Mouse (Mus musculus): ENCODE measurements around the gene Agfg1. TPM values are rescaled to one million over a fixed set of nuclear protein-coding genes. Genes with fewer than 3 reads are reported as not detected.
A peak's percentile ranks its signal among the peaks of the same experiment; 100 is the strongest.

Agfg1 gene
- polyA plus RNA-seq (2014; fragmentation: Nextera tagmentation; extraction: Ambion mirVana): 42.9 and 46.4 TPM in 2 replicates

GRCm38 (mm10) chr1:82839296-82839613, at the start of gene Agfg1:
TSS of gene Agfg1 (plus strand) at chr1:82839483.
- Histone ChIP-seq H3K27me3 (ENCODE audit: control insufficient read depth, insufficient read depth, low read length) (no peaks in the 10 kb centered on the region), H3K9ac (peak within 1 kb of the TSS; percentile 90), H3K27ac (peak within 1 kb of the TSS; percentile 86), H3K36me3 (replicated peaks; ENCODE audit: control insufficient read depth, insufficient read depth) (no peaks in the 10 kb centered on the region), H3K4me1 (replicated peaks; ENCODE audit: control insufficient read depth, insufficient read depth, low read length) (peaks cover 20% of the 10 kb centered on the region), H3K4me3 (replicated peaks; ENCODE audit: low read length) (peak within 1 kb of the TSS; percentile 97), H3K9me3 (ENCODE audit: control insufficient read depth, low read length) (no peaks in the 10 kb centered on the region), H3K4me2 (replicated peaks) (peak within 1 kb of the TSS; percentile 83)
- ATAC-seq (ENCODE audit: low FRiP score): peak; percentile 95
- peak; percentile 94 for DNase-seq (ENCODE audit: low spot score)
- under 1% methylated on average over 12 of the region's 34 CpGs for whole genome bisulfite sequencing

GRCm38 (mm10) chr1:82791105-82791504, 48.2 kb upstream of the Agfg1 start:
- Histone ChIP-seq H3K9me3 (ENCODE audit: control insufficient read depth, low read length) (no peaks in the 10 kb centered on the region), H3K36me3 (replicated peaks; ENCODE audit: control insufficient read depth, insufficient read depth) (no peaks in the 10 kb centered on the region), H3K4me1 (replicated peaks; ENCODE audit: control insufficient read depth, insufficient read depth, low read length) (no peaks in the 10 kb centered on the region), H3K9ac (no peak overlapping the region), H3K4me3 (replicated peaks; ENCODE audit: low read length) (no peak overlapping the region), H3K4me2 (replicated peaks) (no peak overlapping the region), H3K27ac (no peak overlapping the region), H3K27me3 (ENCODE audit: control insufficient read depth, insufficient read depth, low read length) (no peaks in the 10 kb centered on the region)
- WGBS: 80% methylated on average over 11 of the region's 11 CpGs
- DNase-seq (ENCODE audit: low spot score): no peak
- ATAC-seq (ENCODE audit: low FRiP score): no peak

- Histone ChIP-seq H3K27ac (no peak overlapping the region), H3K4me1 (replicated peaks; ENCODE audit: control insufficient read depth, insufficient read depth, low read length) (no peaks in the 10 kb centered on the region), H3K9ac (no peak overlapping the region), H3K27me3 (ENCODE audit: control insufficient read depth, insufficient read depth, low read length) (no peaks in the 10 kb centered on the region), H3K9me3 (ENCODE audit: control insufficient read depth, low read length) (no peaks in the 10 kb centered on the region), H3K4me3 (replicated peaks; ENCODE audit: low read length) (no peak overlapping the region), H3K4me2 (replicated peaks) (no peak overlapping the region), H3K36me3 (replicated peaks; ENCODE audit: control insufficient read depth, insufficient read depth) (no peaks in the 10 kb centered on the region)
- ATAC-seq (ENCODE audit: low FRiP score) (no peak), DNase-seq (ENCODE audit: low spot score) (no peak)
- 91% methylated on average over 6 of the region's 6 CpGs for WGBS
Observed at GRCm38 (mm10) chr1:82792238-82792637, 47.0 kb upstream of the Agfg1 start.

- Histone ChIP-seq H3K4me1 (replicated peaks; ENCODE audit: control insufficient read depth, insufficient read depth, low read length) (no peaks in the 10 kb centered on the region), H3K9ac (no peak overlapping the region), H3K27me3 (ENCODE audit: control insufficient read depth, insufficient read depth, low read length) (no peaks in the 10 kb centered on the region), H3K4me3 (replicated peaks; ENCODE audit: low read length) (no peak overlapping the region), H3K4me2 (replicated peaks) (no peak overlapping the region), H3K9me3 (ENCODE audit: control insufficient read depth, low read length) (no peaks in the 10 kb centered on the region), H3K27ac (no peak overlapping the region), H3K36me3 (replicated peaks; ENCODE audit: control insufficient read depth, insufficient read depth) (no peaks in the 10 kb centered on the region)
- ATAC-seq (ENCODE audit: low FRiP score) (no peak), DNase-seq (ENCODE audit: low spot score) (no peak)
- WGBS: 87% methylated on average over 3 of the region's 3 CpGs
Observed at GRCm38 (mm10) chr1:82793110-82793509, 46.2 kb upstream of the Agfg1 start.

- H3K4me1 ChIP-seq (replicated peaks; ENCODE audit: control insufficient read depth, insufficient read depth, low read length): no peaks in the 10 kb centered on the region
- H3K9ac ChIP-seq: no peak overlapping the region
- no peak overlapping the region for H3K27ac ChIP-seq
- no peaks in the 10 kb centered on the region for H3K36me3 ChIP-seq (replicated peaks; ENCODE audit: control insufficient read depth, insufficient read depth)
- no peak overlapping the region for H3K4me3 ChIP-seq (replicated peaks; ENCODE audit: low read length)
- ATAC-seq (ENCODE audit: low FRiP score) (no peak), DNase-seq (ENCODE audit: low spot score) (no peak)
- no peak overlapping the region for H3K4me2 ChIP-seq (replicated peaks)
- no peaks in the 10 kb centered on the region for H3K9me3 ChIP-seq (ENCODE audit: control insufficient read depth, low read length)
- 50% methylated on average over 4 of the region's 4 CpGs for WGBS
- H3K27me3 ChIP-seq (ENCODE audit: control insufficient read depth, insufficient read depth, low read length): no peaks in the 10 kb centered on the region
Observed at GRCm38 (mm10) chr1:82793986-82794385, 45.3 kb upstream of the Agfg1 start.

- no peaks in the 10 kb centered on the region for H3K27me3 ChIP-seq (ENCODE audit: control insufficient read depth, insufficient read depth, low read length)
- 93% methylated on average over 2 of the region's 2 CpGs for WGBS
- no peak overlapping the region for H3K4me2 ChIP-seq (replicated peaks)
- no peak for DNase-seq (ENCODE audit: low spot score)
- H3K36me3 ChIP-seq (replicated peaks; ENCODE audit: control insufficient read depth, insufficient read depth): no peaks in the 10 kb centered on the region
- H3K27ac ChIP-seq: no peak overlapping the region
- no peak overlapping the region for H3K4me3 ChIP-seq (replicated peaks; ENCODE audit: low read length)
- H3K4me1 ChIP-seq (replicated peaks; ENCODE audit: control insufficient read depth, insufficient read depth, low read length): no peaks in the 10 kb centered on the region
- H3K9me3 ChIP-seq (ENCODE audit: control insufficient read depth, low read length): no peaks in the 10 kb centered on the region
- no peak for ATAC-seq (ENCODE audit: low FRiP score)
- no peak overlapping the region for H3K9ac ChIP-seq
Observed at GRCm38 (mm10) chr1:82795211-82795610, 44.1 kb upstream of the Agfg1 start.

GRCm38 (mm10) chr1:82795702-82796443, 43.4 kb upstream of the Agfg1 start:
- H3K4me3 ChIP-seq (replicated peaks; ENCODE audit: low read length): no peak overlapping the region
- H3K27ac ChIP-seq: no peak overlapping the region
- H3K27me3 ChIP-seq (ENCODE audit: control insufficient read depth, insufficient read depth, low read length): no peaks in the 10 kb centered on the region
- no peaks in the 10 kb centered on the region for H3K4me1 ChIP-seq (replicated peaks; ENCODE audit: control insufficient read depth, insufficient read depth, low read length)
- no peak overlapping the region for H3K9ac ChIP-seq
- no peaks in the 10 kb centered on the region for H3K36me3 ChIP-seq (replicated peaks; ENCODE audit: control insufficient read depth, insufficient read depth)
- H3K9me3 ChIP-seq (ENCODE audit: control insufficient read depth, low read length): no peaks in the 10 kb centered on the region
- H3K4me2 ChIP-seq (replicated peaks): no peak overlapping the region
- DNase-seq (ENCODE audit: low spot score) (no peak), ATAC-seq (ENCODE audit: low FRiP score) (no peak)
- 86% methylated on average over 18 of the region's 18 CpGs for WGBS

GRCm38 (mm10) chr1:82797088-82797487, 42.2 kb upstream of the Agfg1 start:
- Histone ChIP-seq H3K9me3 (ENCODE audit: control insufficient read depth, low read length) (no peaks in the 10 kb centered on the region), H3K4me1 (replicated peaks; ENCODE audit: control insufficient read depth, insufficient read depth, low read length) (no peaks in the 10 kb centered on the region), H3K4me2 (replicated peaks) (no peak overlapping the region), H3K36me3 (replicated peaks; ENCODE audit: control insufficient read depth, insufficient read depth) (no peaks in the 10 kb centered on the region), H3K27ac (no peak overlapping the region), H3K4me3 (replicated peaks; ENCODE audit: low read length) (no peak overlapping the region), H3K9ac (no peak overlapping the region), H3K27me3 (ENCODE audit: control insufficient read depth, insufficient read depth, low read length) (no peaks in the 10 kb centered on the region)
- ATAC-seq (ENCODE audit: low FRiP score) (no peak), DNase-seq (ENCODE audit: low spot score) (no peak)
- 94% methylated on average over 4 of the region's 4 CpGs for WGBS

- no peaks in the 10 kb centered on the region for H3K9me3 ChIP-seq (ENCODE audit: control insufficient read depth, low read length)
- no peak overlapping the region for H3K27ac ChIP-seq
- no peak for DNase-seq (ENCODE audit: low spot score)
- WGBS: 66% methylated on average over 5 of the region's 5 CpGs
- H3K4me1 ChIP-seq (replicated peaks; ENCODE audit: control insufficient read depth, insufficient read depth, low read length): no peaks in the 10 kb centered on the region
- H3K27me3 ChIP-seq (ENCODE audit: control insufficient read depth, insufficient read depth, low read length): no peaks in the 10 kb centered on the region
- H3K4me3 ChIP-seq (replicated peaks; ENCODE audit: low read length): no peak overlapping the region
- no peak overlapping the region for H3K9ac ChIP-seq
- no peak for ATAC-seq (ENCODE audit: low FRiP score)
- no peak overlapping the region for H3K4me2 ChIP-seq (replicated peaks)
- H3K36me3 ChIP-seq (replicated peaks; ENCODE audit: control insufficient read depth, insufficient read depth): no peaks in the 10 kb centered on the region
Observed at GRCm38 (mm10) chr1:82798304-82798703, 41.0 kb upstream of the Agfg1 start.

GRCm38 (mm10) chr1:82798922-82799321, 40.4 kb upstream of the Agfg1 start:
- Histone ChIP-seq H3K9ac (no peak overlapping the region), H3K27ac (no peak overlapping the region), H3K9me3 (ENCODE audit: control insufficient read depth, low read length) (no peaks in the 10 kb centered on the region), H3K36me3 (replicated peaks; ENCODE audit: control insufficient read depth, insufficient read depth) (no peaks in the 10 kb centered on the region), H3K4me3 (replicated peaks; ENCODE audit: low read length) (no peak overlapping the region), H3K4me2 (replicated peaks) (no peak overlapping the region), H3K27me3 (ENCODE audit: control insufficient read depth, insufficient read depth, low read length) (no peaks in the 10 kb centered on the region), H3K4me1 (replicated peaks; ENCODE audit: control insufficient read depth, insufficient read depth, low read length) (no peaks in the 10 kb centered on the region)
- ATAC-seq (ENCODE audit: low FRiP score) (no peak), DNase-seq (ENCODE audit: low spot score) (no peak)
- WGBS: 79% methylated on average over 4 of the region's 4 CpGs

Data from hindbrain, embryonic 14.5 days (tissue).